Mouse (Mus musculus): Measurements from ENCODE around the gene Elf1. TPM values are rescaled to one million over a fixed set of nuclear protein-coding genes. Genes with fewer than 3 reads are reported as not detected.
"Not testable (repeated sequence)": the region's sequence is repeated elsewhere in the genome, so short reads cannot be mapped to it uniquely, and the experiment has no call there.

Elf1 gene
- polyA plus RNA-seq, 1 experiment from 2014 or later = 21.0 TPM

- peak; percentile 95 for DNase-seq (ENCODE audit: low spot score)
- WGBS = 4% methylated on average over 33 of the region's 89 CpGs
- H3K9me3 ChIP-seq (ENCODE audit: low read length); H3K36me3 ChIP-seq (ENCODE audit: insufficient read depth, low read length); H3K9ac ChIP-seq (replicated peaks; ENCODE audit: low read depth); H3K4me1 ChIP-seq (ENCODE audit: insufficient read depth, low read depth, low read length); H3K27ac ChIP-seq (ENCODE audit: low read length); H3K27me3 ChIP-seq (replicated peaks; ENCODE audit: insufficient read depth, low read length): not testable (repeated sequence)
- H3K4me2 ChIP-seq (replicated peaks; ENCODE audit: low read depth, low read length) = peak within 1 kb of the TSS; percentile 63
- TF ChIP-seq CTCF (IDR thresholded peaks at IDR 0.05) = peak; percentile 7; the same call in 1 of the 2 replicates
- peak; percentile 94 for ATAC-seq
- peak within 1 kb of the TSS; percentile 57 for H3K4me3 ChIP-seq (ENCODE audit: low read depth, low read length)
Observed at GRCm38 (mm10) chr14:79451681-79452590, 29.1 kb upstream of the Elf1 start, which contains the start of gene Kbtbd6. Gene Kbtbd6, plus strand, starts transcription at chr14:79451835.

GRCm38 (mm10) chr14:79452591-79452934 lies 28.4 kb upstream of the Elf1 start:
- not testable (repeated sequence) for H3K4me3 ChIP-seq (ENCODE audit: low read depth, low read length); H3K27me3 ChIP-seq (replicated peaks; ENCODE audit: insufficient read depth, low read length); H3K9ac ChIP-seq (replicated peaks; ENCODE audit: low read depth); DNase-seq (ENCODE audit: low spot score); H3K27ac ChIP-seq (ENCODE audit: low read length); H3K9me3 ChIP-seq (ENCODE audit: low read length); H3K4me1 ChIP-seq (ENCODE audit: insufficient read depth, low read depth, low read length); H3K36me3 ChIP-seq (ENCODE audit: insufficient read depth, low read length); H3K4me2 ChIP-seq (replicated peaks; ENCODE audit: low read depth, low read length); ATAC-seq
- 95% methylated on average over 6 of the region's 10 CpGs for WGBS

DNA sequence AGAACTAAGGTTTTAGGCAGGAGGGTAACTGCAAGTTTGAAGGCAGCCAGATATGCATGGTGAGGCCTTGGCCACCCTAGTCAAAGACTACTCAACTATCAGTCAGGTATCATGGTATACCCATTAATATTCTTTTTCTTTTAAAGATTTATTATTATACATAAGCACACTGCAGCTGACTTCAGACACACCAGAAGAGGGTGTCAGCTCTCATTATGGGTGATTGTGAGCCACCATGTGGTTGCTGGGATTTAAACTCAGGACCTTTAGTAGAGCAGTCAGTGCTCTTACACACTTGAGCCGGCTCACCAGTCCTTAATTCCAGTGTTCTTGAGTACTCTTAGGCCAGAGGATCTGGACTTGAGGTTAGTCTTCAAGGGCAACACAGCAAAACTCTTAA lies 20.6 kb upstream of the Elf1 start:
- Histone ChIP-seq H3K27me3 (replicated peaks; ENCODE audit: insufficient read depth, low read length) (no peaks in the 10 kb centered on the region), H3K36me3 (ENCODE audit: insufficient read depth, low read length) (peaks cover 10% of the 10 kb centered on the region; the same call in 1 of the 2 replicates), H3K27ac (ENCODE audit: low read length) (no peak overlapping the region), H3K4me1 (ENCODE audit: insufficient read depth, low read depth, low read length) (no peaks in the 10 kb centered on the region), H3K9me3 (ENCODE audit: low read length) (no peaks in the 10 kb centered on the region), H3K9ac (replicated peaks; ENCODE audit: low read depth) (no peak overlapping the region), H3K4me2 (replicated peaks; ENCODE audit: low read depth, low read length) (no peak overlapping the region), H3K4me3 (ENCODE audit: low read depth, low read length) (no peak overlapping the region)
- DNase-seq (ENCODE audit: low spot score) (no peak), ATAC-seq (no peak)
- WGBS = 60% methylated on average over 1 of the region's 1 CpGs
- TF ChIP-seq EP300 (IDR thresholded peaks at IDR 0.05) = no peak

DNA sequence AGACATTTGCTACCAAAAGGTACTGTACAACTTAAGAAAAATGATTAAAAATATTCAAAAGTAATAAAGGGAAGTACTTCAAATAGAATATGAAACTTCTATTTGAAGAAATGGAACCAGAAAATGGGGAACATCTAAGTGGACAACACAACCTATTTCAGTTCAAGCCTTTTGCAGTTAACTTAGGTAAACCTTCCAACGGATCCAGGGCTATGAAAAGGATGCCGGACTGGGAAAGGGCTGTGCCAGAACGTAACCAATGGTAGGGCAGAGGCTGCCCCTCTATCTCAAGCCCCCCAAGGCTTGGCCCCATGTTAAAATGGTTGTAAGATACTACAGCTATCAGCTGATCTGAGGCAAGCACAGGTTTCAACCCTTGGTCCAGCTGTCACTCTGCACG lies 20.0 kb upstream of the Elf1 start:
- DNase-seq (ENCODE audit: low spot score) (no peak), ATAC-seq (no peak)
- H3K4me1 ChIP-seq (ENCODE audit: insufficient read depth, low read depth, low read length) = no peaks in the 10 kb centered on the region
- no peak overlapping the region for H3K4me3 ChIP-seq (ENCODE audit: low read depth, low read length)
- H3K9me3 ChIP-seq (ENCODE audit: low read length) = no peaks in the 10 kb centered on the region
- no peak overlapping the region for H3K4me2 ChIP-seq (replicated peaks; ENCODE audit: low read depth, low read length)
- H3K9ac ChIP-seq (replicated peaks; ENCODE audit: low read depth) = no peak overlapping the region
- 90% methylated on average over 4 of the region's 4 CpGs for WGBS
- H3K27ac ChIP-seq (ENCODE audit: low read length) = no peak overlapping the region
- TF ChIP-seq CTCF (IDR thresholded peaks at IDR 0.05) = no peak
- no peaks in the 10 kb centered on the region for H3K27me3 ChIP-seq (replicated peaks; ENCODE audit: insufficient read depth, low read length)
- H3K36me3 ChIP-seq (ENCODE audit: insufficient read depth, low read length) = peaks cover 10% of the 10 kb centered on the region; the same call in 1 of the 2 replicates

DNA sequence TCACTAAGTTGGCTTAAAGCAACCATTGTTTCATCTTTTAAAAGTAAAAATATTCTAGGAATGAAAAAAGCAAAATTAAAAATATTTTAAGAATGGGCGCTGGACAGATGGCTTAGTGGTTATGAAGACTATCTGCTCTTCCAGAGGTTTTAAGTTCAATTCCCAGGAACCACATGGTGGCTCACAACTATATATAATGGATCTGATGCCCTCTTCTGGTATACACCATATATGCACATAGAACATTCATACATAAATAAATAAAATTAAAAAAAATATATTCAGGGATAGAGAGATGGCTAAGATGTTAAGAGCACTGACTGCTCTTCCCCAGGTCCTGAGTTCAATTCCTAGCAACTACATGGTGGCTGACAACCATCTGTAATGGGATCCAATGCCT lies 15.4 kb upstream of the Elf1 start:
- Histone ChIP-seq H3K9me3 (ENCODE audit: low read length) (no peaks in the 10 kb centered on the region), H3K4me3 (ENCODE audit: low read depth, low read length) (no peak overlapping the region), H3K4me2 (replicated peaks; ENCODE audit: low read depth, low read length) (no peak overlapping the region), H3K27ac (ENCODE audit: low read length) (no peak overlapping the region), H3K4me1 (ENCODE audit: insufficient read depth, low read depth, low read length) (no peaks in the 10 kb centered on the region), H3K9ac (replicated peaks; ENCODE audit: low read depth) (no peak overlapping the region), H3K27me3 (replicated peaks; ENCODE audit: insufficient read depth, low read length) (no peaks in the 10 kb centered on the region), H3K36me3 (ENCODE audit: insufficient read depth, low read length) (peaks cover 31% of the 10 kb centered on the region)
- peak; percentile 18 for DNase-seq (ENCODE audit: low spot score)
- no peak for ATAC-seq
- TF ChIP-seq CTCF (IDR thresholded peaks at IDR 0.05) = 0 out of 2 replicates have a peak, but pooled peaks have one; percentile 1
- TF ChIP-seq EP300 (IDR thresholded peaks at IDR 0.05) = no peak
- WGBS = 69% methylated on average over 1 of the region's 1 CpGs

GRCm38 (mm10) chr14:79467621-79468020 lies 13.4 kb upstream of the Elf1 start:
- DNase-seq (ENCODE audit: low spot score) (peak; percentile 85), ATAC-seq (no peak)
- TF ChIP-seq CTCF (IDR thresholded peaks at IDR 0.05) (peak; percentile 80), EP300 (IDR thresholded peaks at IDR 0.05) (no peak)
- Histone ChIP-seq H3K4me3 (ENCODE audit: low read depth, low read length) (no peak overlapping the region), H3K36me3 (ENCODE audit: insufficient read depth, low read length) (peaks cover 32% of the 10 kb centered on the region), H3K4me1 (ENCODE audit: insufficient read depth, low read depth, low read length) (no peaks in the 10 kb centered on the region), H3K9ac (replicated peaks; ENCODE audit: low read depth) (no peak overlapping the region), H3K27me3 (replicated peaks; ENCODE audit: insufficient read depth, low read length) (no peaks in the 10 kb centered on the region), H3K27ac (ENCODE audit: low read length) (no peak overlapping the region), H3K9me3 (ENCODE audit: low read length) (no peaks in the 10 kb centered on the region), H3K4me2 (replicated peaks; ENCODE audit: low read depth, low read length) (no peak overlapping the region)
- 16% methylated on average over 3 of the region's 3 CpGs for WGBS

All from lung, postnatal 0 days (tissue).